16 mouse cellular contexts compared by ENCODE assay signal in genomic region chr3:20030807-20031206, GRCm38 (mm10).
"Had no signal": no experiment of that assay in that cellular context is flagged by ENCODE, and none has a peak within 500 bp of the region (broad histone marks: within the 10 kb centered on the region; RNA-seq: fewer than 3 reads in every experiment).

No protein-coding gene starts in this region.

- H3K9ac ChIP-seq: neural tube, embryonic 13.5 days; neural tube, embryonic 15.5 days; stomach, embryonic 15.5 days had no signal

- DNase-seq: retina, postnatal 1 day; right cerebral cortex, adult 18-20 months; right cerebral cortex, postnatal 14 days; right cerebral cortex, postnatal 25 days; right cerebral cortex, postnatal 4 days; spleen, adult 18-20 months; thymus, adult 18-20 months; thymus, adult 2 months; thymus, postnatal 14 days; thymus, postnatal 25 days; thymus, postnatal 36 days; thymus, postnatal 4 days had no signal

- H3K9me3 ChIP-seq: neural tube, embryonic 13.5 days; neural tube, embryonic 15.5 days; stomach, embryonic 15.5 days had no signal

- H3K36me3 ChIP-seq: stomach, embryonic 15.5 days had no signal

- H3K27ac ChIP-seq: neural tube, embryonic 13.5 days; neural tube, embryonic 15.5 days; stomach, embryonic 15.5 days; stomach, postnatal 0 days had no signal

- H3K27me3 ChIP-seq: neural tube, embryonic 13.5 days; neural tube, embryonic 15.5 days; stomach, embryonic 15.5 days had no signal

- H3K4me3 ChIP-seq: neural tube, embryonic 13.5 days; neural tube, embryonic 15.5 days; stomach, embryonic 15.5 days had no signal

- H3K4me2 ChIP-seq: neural tube, embryonic 13.5 days; neural tube, embryonic 15.5 days; stomach, embryonic 15.5 days had no signal
